Mouse (Mus musculus) spleen, postnatal 4 days (tissue): ENCODE measurements around the gene Fcer1g.

Experiments
- DNase-seq, 2 experiments: peaks; one replicate each; pipeline ENCODE4 v3.0.0; 2022; ENCODE audit warnings: low spot score in 2 of 2

The Fcer1g gene

GRCm38 (mm10) chr1:171216241-171216955 is 17.8 kb downstream of the Fcer1g start:
- DNase-seq = no peak

GRCm38 (mm10) chr1:171213801-171214496 is 20.2 kb downstream of the Fcer1g start, which contains the start of gene Nr1i3:
TSS of gene Nr1i3 (plus strand) at chr1:171213970.
- DNase-seq = no peak

GRCm38 (mm10) chr1:171212854-171213253 is 21.3 kb downstream of the Fcer1g start:
- no peak for DNase-seq

- DNase-seq = no peak
These were observed 24.8 kb downstream of the Fcer1g start for GRCm38 (mm10) chr1:171209409-171209808.

DNA sequence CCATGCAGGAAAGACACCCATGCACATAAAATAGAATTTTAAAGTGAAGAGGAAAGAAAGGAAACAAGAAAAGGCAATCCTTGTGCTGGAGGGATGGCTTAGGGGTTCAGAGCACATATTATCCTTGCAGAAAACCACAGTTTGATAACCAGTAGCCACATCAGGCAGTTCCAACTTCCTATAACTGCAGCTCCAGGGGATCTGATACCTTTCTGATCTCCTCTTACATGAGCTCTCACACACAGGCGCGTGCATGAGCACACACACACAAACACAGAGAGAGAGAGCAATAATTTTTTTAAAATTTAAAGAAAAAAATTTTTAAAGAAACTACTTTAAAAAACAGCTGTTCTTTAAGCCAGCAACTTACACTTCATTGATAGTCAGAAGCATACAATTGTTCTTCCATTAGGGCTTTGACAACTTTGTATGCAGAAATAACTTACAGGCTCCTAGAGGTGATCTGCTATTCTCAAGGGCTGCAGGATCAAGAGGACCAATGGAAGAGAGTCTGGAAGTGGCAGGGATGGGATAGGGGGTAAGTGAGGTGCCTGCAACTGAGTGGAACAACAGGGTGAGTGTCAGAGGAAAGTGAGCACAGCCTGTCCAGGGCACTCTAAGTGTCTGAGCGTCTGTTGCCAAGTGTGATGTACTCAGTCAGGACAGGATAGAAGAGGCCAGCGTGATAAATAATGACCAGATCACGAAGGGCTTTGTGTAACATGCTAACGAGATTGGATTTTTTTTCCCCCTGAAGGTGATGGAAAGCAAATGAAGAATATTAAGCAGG is 28.3 kb downstream of the Fcer1g start:
- no peak for DNase-seq

- no peak for DNase-seq
These were observed 29.9 kb downstream of the Fcer1g start for GRCm38 (mm10) chr1:171204249-171204644.

DNA sequence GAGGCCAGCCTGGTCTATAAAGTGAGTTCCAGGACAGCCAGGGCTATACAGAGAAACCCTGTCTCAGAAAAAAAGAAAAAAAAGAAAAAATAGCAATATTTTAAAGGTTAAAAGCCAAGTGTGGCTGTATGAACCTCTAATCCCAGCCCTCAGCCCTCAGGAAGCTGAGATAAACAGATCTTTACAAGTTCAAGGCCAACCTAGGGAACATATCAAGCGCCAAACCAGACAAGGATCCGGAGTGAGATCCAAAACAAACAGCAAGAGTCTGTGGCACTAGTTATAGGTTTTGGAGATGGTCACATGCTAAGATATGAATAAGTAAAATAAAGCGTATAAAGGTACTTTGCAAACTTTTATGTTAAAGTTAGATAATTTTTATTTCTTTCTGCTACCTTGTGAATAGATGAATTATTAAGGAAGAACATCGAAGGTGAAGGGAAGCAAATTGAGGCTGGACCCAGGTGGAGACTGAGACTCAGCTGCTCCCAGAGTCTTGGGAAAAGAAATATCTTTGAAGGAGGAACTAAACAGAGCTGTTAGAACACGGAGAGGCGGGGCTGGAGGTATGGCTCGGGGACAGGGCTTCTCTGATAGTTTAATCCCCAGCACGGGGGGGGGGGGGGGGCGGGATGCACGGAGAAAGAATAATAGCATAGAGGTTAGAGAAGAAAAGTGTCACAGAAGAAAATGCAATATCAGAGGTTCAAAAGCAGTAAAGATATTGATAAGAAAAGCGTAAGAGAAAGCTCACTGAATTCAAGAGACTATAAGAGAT is 30.5 kb downstream of the Fcer1g start:
- DNase-seq = no peak

- DNase-seq = no peak
These were observed 33.4 kb downstream of the Fcer1g start for GRCm38 (mm10) chr1:171200769-171201168.

DNA sequence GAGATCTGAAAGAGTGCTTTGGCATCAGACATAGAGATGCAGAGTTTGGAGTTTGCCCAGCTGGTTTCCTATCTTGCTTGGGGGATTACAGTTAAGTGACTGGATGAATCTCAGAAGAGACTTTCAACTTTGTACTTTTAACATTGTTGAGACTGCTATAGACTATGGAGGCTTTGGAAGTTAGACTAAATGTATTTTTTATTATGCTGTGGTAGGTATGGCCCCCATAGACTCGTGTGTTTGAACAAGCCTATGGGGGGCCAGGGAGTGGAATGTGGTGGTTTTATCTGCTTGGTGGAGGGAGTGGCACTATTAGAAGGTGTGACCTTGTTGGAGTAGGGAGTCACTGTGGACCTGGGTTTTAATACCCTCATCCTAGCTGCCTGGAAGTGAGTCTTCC is 34.6 kb downstream of the Fcer1g start:
- DNase-seq = no peak

DNA sequence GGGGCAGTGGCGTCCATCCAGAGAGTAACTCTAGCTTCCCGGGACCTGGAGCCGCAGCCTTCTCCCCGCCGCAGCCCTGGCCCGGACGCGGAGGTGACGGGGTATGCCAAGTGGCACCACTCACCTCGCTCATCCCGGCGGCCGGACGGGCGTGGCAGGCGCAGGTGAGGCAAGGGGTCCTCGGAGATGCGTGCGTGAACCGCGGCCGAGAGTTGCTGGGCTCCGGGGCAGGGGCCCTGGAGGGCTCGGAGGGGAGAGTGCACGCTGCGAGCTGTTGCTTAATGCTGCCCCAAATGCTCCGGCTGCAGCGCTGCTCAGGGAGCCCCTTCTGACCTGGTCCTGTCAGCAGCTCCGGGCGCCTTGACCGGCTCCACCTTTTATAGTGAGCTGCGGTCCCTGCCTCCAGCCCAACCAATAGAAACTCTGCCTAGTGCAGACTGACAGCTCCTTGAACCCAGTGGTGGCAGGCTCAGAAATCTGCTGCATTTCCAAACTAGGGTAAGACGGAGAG is 38.2 kb downstream of the Fcer1g start, which contains the start of gene Pcp4l1:
Pcp4l1 (minus strand) TSS at position 382 of the 511 bp plus-strand sequence.
- no peak for DNase-seq

GRCm38 (mm10) chr1:171195046-171195822 is 38.9 kb downstream of the Fcer1g start:
- no peak for DNase-seq

GRCm38 (mm10) chr1:171193911-171194830 is 40.0 kb downstream of the Fcer1g start:
- DNase-seq = no peak

- DNase-seq = no peak
These were observed 40.9 kb downstream of the Fcer1g start for GRCm38 (mm10) chr1:171193093-171193840.

DNA sequence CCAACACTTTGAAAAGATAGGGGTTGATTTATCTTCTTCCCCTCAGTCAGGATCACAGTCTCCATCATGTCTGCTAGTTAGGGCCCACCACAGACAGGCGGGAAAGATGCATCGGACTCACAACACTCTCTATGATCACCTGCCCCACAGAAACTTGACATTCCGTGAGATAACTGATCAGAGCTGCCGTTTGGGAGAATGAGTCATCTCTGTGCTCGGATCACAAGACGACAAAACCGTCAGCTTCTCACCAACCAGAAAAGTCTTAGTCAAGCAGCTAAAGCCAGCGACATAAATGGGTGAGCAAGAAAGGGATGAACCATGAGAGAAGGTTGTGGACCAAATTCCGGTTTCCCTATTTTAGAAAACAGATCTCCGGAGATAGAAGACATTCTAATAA is 41.9 kb downstream of the Fcer1g start:
- DNase-seq = no peak

GRCm38 (mm10) chr1:171190832-171191231 is 43.3 kb downstream of the Fcer1g start:
- no peak for DNase-seq

DNA sequence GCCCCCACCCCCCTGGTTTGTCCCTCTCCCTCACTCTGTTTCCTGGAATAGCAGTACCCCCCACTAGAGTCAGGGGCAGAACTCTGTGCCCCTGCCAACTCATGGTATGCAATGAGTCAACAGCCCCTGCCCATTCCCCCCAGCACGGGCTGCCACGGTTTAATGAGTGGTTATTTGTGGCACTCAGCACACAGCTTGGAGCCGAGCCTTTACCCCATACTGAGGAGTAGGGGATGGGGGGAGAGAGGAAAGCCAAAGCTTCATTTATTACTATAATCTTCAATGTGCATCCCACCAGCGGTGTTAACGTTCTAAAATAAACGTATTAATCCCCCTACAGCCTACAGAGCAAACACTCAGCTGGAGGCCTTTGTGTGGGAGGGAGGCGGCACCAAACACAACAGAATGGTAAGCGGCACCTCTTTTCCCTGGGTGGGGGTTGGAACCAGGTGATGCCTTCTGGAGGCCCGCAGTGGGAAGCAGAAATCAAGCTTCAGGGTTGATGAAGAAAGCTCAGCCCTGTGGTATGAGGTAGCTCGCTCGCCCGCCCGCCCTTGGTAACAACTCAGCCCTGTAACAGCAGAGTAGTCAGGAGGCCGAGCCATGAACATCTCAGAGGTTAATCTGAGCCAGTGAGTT is 44.6 kb downstream of the Fcer1g start:
- no peak for DNase-seq

GRCm38 (mm10) chr1:171189046-171189445 is 45.1 kb downstream of the Fcer1g start:
- no peak for DNase-seq
